Mouse (Mus musculus) hindbrain, embryonic 14.5 days (tissue): ENCODE data around the gene Lefty1. TPM values are rescaled to one million over a fixed set of nuclear protein-coding genes. Genes with fewer than 3 reads are reported as not detected.
A peak's percentile ranks its signal among the peaks of the same experiment; 100 is the strongest.

Experiments
- ATAC-seq: fragments of 200-750 bp; cut with Nextera tagmentation; 2 replicates; pipeline ENCODE4 v1.8.0; 2017; ENCODE audit warnings: moderate number of reproducible peaks, mild to moderate bottlenecking, moderate TSS enrichment, moderate library complexity; ENCODE audit not compliant: low FRiP score
- DNase-seq: peaks from one replicate; pipeline ENCODE4 v3.0.0-alpha.2; 2015; ENCODE audit warnings: low spot score
- H3K27ac ChIP-seq: fragments of 300-500 bp; sonication (generic); 2 replicates; pipeline ENCODE4 v1.5.1; 2014; ENCODE audit warnings: mild to moderate bottlenecking, moderate library complexity
- H3K27me3 ChIP-seq: fragments of 300-500 bp; sonication (generic); 2 replicates; pipeline ENCODE4 v1.6.1; 2014; ENCODE audit warnings: mild to moderate bottlenecking, low read length, mixed read lengths; ENCODE audit not compliant: control insufficient read depth, insufficient read depth
- H3K36me3 ChIP-seq: fragments of 300-500 bp; sonication (generic); replicated peaks from 2 replicates; pipeline ENCODE4 v1.6.1; 2014; ENCODE audit not compliant: control insufficient read depth, insufficient read depth
- H3K4me1 ChIP-seq: fragments of 300-500 bp; sonication (generic); replicated peaks from 2 replicates; pipeline ENCODE4 v1.6.1; 2014; ENCODE audit warnings: antibody characterized with exemption, low read length, mixed read lengths; ENCODE audit not compliant: control insufficient read depth, insufficient read depth
- H3K4me2 ChIP-seq: fragments of 300-500 bp; sonication (generic); replicated peaks from 2 replicates; pipeline ENCODE4 v1.6.1; 2014; ENCODE audit warnings: mild to moderate bottlenecking, moderate library complexity
- H3K4me3 ChIP-seq: fragments of 300-500 bp; sonication (generic); replicated peaks from 2 replicates; pipeline ENCODE4 v1.5.1; 2014; ENCODE audit warnings: mild to moderate bottlenecking, low read length
- H3K9ac ChIP-seq: fragments of 300-500 bp; sonication (generic); 2 replicates; pipeline ENCODE4 v1.6.1; 2014
- H3K9me3 ChIP-seq: fragments of 300-500 bp; sonication (generic); 2 replicates; pipeline ENCODE4 v1.6.1; 2016; ENCODE audit warnings: low read length; ENCODE audit not compliant: control insufficient read depth
- WGBS: fragments of 180-500 bp; shearing (Covaris S2); extraction: QIAGEN DNeasy Blood & Tissue Kit; methylation state at CpG from one replicate; pipeline ENCODE4 v1.1.7; 2014; 5-methylcytosine and 5-hydroxymethylcytosine counted together
- polyA plus RNA-seq: library from polyadenylated mRNA; unstranded; fragments of >200 nt; fragmentation: Nextera tagmentation; extraction: Ambion mirVana; gene quantifications from 2 replicates; pipeline ENCODE4 v1.2.1, GENCODE M21; 2014

The Lefty1 gene
- polyA plus RNA-seq, 1 experiment from 2014 or later = 0.41 TPM

DNA sequence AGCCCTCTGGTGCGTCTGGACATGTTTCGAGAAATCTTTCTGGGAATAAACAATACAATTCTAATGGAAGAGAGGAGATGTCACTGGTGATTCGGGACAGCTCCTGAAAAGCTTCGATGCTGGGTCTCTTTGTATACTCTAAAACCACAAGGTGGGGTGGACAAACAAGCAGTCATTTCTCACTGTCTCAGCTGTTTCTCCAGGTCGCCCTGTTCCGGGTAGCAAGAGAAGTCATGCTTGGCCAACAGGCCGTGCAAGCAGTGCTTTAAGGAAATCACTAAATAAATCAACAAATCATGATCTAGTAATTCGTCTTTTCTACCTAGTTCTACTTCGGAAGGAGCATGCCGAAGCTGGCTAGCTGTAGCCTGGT, 31.2 kb upstream of the Lefty1 start:
- Histone ChIP-seq H3K27me3 (no peaks in the 10 kb centered on the region), H3K27ac (no peak overlapping the region), H3K4me3 (peak overlapping the region; percentile 72), H3K4me2 (peak overlapping the region; percentile 85), H3K9ac (peak overlapping the region; percentile 79; the same call in 1 of the 2 replicates), H3K4me1 (peaks cover 15% of the 10 kb centered on the region), H3K9me3 (no peaks in the 10 kb centered on the region), H3K36me3 (peaks cover 26% of the 10 kb centered on the region)
- no peak for DNase-seq
- ATAC-seq = peak; percentile 3; the same call in 1 of the 2 replicates
- WGBS = 38% methylated on average over 10 of the region's 10 CpGs

DNA sequence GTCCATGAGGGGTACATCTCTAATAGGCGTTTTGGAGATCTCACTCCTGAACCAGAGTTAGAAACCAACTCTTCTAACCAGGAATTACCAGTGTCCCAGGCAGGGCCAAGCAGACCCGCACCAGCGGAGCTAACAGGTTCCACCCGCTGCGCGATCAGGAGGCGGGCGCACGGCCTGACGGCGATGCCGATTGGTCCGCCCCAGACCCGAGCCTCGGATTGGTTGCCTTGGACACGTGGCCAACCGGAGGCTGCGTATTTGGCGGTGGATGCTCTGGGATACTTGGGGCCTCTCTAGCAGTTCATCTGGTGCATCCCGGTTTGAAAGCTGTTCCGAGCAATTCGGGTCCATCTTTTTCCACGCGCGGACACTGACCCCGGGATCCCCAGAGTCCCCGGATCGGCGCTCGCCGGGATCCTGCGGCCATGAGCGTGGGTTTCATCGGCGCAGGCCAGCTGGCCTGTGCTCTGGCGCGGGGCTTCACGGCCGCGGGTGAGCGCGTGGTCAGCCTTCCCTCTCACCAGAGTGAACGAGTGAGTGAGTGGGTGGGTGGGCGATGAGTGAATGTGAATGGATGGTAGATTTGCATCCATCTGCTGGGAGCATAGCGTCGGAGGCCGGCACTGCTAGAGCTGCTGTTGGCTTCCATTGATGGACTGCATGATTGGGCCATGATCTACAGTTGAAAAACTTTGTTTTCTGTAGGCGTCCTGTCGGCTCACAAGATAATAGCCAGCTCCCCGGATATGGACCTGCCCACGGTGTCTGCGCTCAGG, 30.6 kb upstream of the Lefty1 start, which contains the start of gene Pycr2:
Pycr2 (plus strand) TSS at position 255 of the 776 bp plus-strand sequence.
- peak; percentile 96 for DNase-seq
- ATAC-seq = peak; percentile 98

GRCm38 (mm10) chr1:180904815-180905080, 30.1 kb upstream of the Lefty1 start:
- H3K4me1 ChIP-seq = peaks cover 15% of the 10 kb centered on the region
- no peak for ATAC-seq
- peak overlapping the region; percentile 79 for H3K9ac ChIP-seq
- no peaks in the 10 kb centered on the region for H3K9me3 ChIP-seq
- H3K36me3 ChIP-seq = peaks cover 31% of the 10 kb centered on the region
- H3K4me2 ChIP-seq = peak overlapping the region; percentile 85
- no peaks in the 10 kb centered on the region for H3K27me3 ChIP-seq
- no peak for DNase-seq
- H3K4me3 ChIP-seq = peak overlapping the region; percentile 72
- peak overlapping the region; percentile 82 for H3K27ac ChIP-seq
- WGBS = 3% methylated on average over 5 of the region's 5 CpGs

More for the DNA sequence above, 30.6 kb upstream of the Lefty1 start, which contains the start of gene Pycr2:
- H3K4me1 ChIP-seq = peaks cover 15% of the 10 kb centered on the region
- under 1% methylated on average over 52 of the region's 52 CpGs for WGBS
- H3K9me3 ChIP-seq = no peaks in the 10 kb centered on the region
- H3K4me2 ChIP-seq = peak within 1 kb of the TSS; percentile 85
- H3K4me3 ChIP-seq = peak within 1 kb of the TSS; percentile 72
- peak within 1 kb of the TSS; percentile 79 for H3K9ac ChIP-seq
- H3K27me3 ChIP-seq = no peaks in the 10 kb centered on the region
- peaks cover 31% of the 10 kb centered on the region for H3K36me3 ChIP-seq
- peak within 1 kb of the TSS; percentile 82 for H3K27ac ChIP-seq

DNA sequence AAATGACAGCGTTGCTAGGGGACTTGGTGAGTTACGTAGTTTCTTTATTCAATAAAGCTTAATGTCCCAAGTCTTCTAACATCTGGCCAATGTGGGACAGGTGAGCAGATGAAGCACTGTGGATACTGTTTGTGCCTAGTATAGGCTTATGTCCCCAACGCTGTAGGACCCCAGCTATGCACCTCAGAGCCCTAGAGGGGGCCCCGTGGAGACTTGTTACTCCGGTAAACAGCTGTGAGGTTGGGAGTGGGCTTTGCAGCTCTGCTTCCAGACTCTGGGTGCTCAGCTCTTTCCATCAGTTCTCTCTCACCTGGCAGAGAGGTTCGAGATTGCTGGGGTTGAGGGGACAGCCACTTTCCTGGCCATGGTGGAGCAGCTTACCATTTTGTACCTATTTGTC, 29.5 kb upstream of the Lefty1 start:
- no peak overlapping the region for H3K27ac ChIP-seq
- peak overlapping the region; percentile 85 for H3K4me2 ChIP-seq
- H3K4me3 ChIP-seq = peak overlapping the region; percentile 72
- no peaks in the 10 kb centered on the region for H3K9me3 ChIP-seq
- H3K4me1 ChIP-seq = peaks cover 15% of the 10 kb centered on the region
- peak overlapping the region; percentile 45; the same call in 1 of the 2 replicates for H3K9ac ChIP-seq
- H3K36me3 ChIP-seq = peaks cover 31% of the 10 kb centered on the region
- ATAC-seq (no peak), DNase-seq (no peak)
- no peaks in the 10 kb centered on the region for H3K27me3 ChIP-seq
- WGBS = 61% methylated on average over 6 of the region's 6 CpGs

DNA sequence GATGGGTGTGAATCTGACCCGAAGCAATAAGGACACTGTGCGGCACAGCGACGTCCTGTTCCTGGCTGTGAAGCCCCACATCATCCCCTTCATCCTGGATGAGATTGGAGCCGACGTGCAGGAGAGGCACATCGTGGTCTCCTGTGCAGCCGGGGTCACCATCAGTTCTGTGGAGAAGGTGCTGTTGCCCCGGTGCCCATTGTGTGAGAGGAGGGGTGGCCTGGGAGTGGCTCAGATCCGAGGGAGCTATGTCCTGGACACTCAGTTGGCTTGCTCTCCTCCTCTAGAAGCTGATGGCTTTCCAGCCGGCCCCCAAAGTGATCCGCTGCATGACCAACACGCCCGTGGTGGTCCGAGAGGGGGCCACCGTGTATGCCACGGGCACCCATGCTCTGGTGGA, 28.9 kb upstream of the Lefty1 start:
- H3K9me3 ChIP-seq = no peaks in the 10 kb centered on the region
- ATAC-seq (no peak), DNase-seq (no peak)
- H3K9ac ChIP-seq = 0 out of 2 replicates have a peak overlapping the region, but pooled peaks have one; percentile 45
- H3K4me2 ChIP-seq = peak overlapping the region; percentile 85; the same call in 1 of the 2 replicates
- 94% methylated on average over 17 of the region's 17 CpGs for WGBS
- H3K4me3 ChIP-seq = peak overlapping the region; percentile 72; the same call in 1 of the 2 replicates
- peaks cover 15% of the 10 kb centered on the region for H3K4me1 ChIP-seq
- no peaks in the 10 kb centered on the region for H3K27me3 ChIP-seq
- H3K27ac ChIP-seq = no peak overlapping the region
- H3K36me3 ChIP-seq = peaks cover 31% of the 10 kb centered on the region

DNA sequence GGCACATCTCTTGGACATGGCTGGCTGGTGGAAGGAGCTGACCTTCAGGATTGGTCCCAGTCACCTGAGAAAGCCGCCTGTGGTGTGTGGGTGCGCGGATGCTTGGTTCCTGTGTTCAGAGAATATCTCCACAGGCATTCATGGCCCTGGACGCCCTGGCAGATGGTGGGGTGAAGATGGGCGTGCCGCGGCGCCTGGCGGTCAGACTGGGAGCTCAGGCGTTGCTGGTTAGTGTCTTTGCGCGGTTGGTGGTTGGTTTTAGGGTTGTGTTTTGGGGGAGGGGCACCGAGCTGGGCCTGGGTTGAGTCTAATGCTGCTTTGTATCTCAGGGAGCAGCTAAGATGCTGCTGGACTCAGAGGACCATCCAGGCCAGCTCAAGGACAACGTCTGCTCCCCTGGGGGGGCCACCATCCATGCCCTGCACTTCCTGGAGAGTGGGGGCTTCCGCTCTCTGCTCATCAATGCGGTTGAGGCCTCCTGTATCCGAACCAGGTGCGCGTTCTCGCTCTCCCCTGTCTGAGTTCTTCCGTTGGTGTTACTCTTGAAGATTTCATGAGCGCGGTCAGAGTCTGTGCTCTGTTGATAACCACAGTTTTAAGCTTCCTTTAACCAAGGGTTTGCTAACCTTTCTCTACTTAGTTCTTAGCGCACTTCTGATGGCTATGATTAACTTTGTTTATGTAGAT, 28.2 kb upstream of the Lefty1 start:
- Histone ChIP-seq H3K36me3 (peaks cover 31% of the 10 kb centered on the region), H3K4me1 (peaks cover 15% of the 10 kb centered on the region), H3K4me3 (no peak overlapping the region), H3K9me3 (no peaks in the 10 kb centered on the region), H3K27me3 (no peaks in the 10 kb centered on the region), H3K4me2 (no peak overlapping the region), H3K27ac (no peak overlapping the region), H3K9ac (no peak overlapping the region)
- WGBS = 92% methylated on average over 24 of the region's 24 CpGs
- DNase-seq (no peak), ATAC-seq (no peak)

DNA sequence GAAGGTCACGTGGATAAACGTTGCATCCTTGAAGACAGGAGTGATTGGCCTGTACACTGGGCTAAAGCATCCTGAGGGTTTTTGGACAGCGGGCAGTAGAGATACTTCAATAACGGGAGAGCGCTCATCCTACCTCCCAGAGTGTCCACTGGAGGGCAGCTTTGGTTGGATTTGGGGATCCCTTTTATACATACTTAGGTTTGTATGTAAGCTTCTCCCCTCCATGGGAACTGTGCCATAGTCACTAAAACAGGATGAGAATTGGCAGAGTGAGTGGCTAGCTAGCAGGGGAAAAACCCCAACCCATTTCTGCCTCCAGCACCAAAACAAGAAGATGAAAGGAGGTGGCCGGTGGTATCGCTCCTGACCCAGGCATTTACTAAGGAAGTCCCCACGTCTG, 23.7 kb upstream of the Lefty1 start:
- Histone ChIP-seq H3K27ac (no peak overlapping the region), H3K4me2 (no peak overlapping the region), H3K36me3 (peaks cover 28% of the 10 kb centered on the region), H3K9me3 (no peaks in the 10 kb centered on the region), H3K27me3 (no peaks in the 10 kb centered on the region), H3K4me1 (no peaks in the 10 kb centered on the region), H3K4me3 (no peak overlapping the region), H3K9ac (no peak overlapping the region)
- DNase-seq (no peak), ATAC-seq (no peak)
- 50% methylated on average over 8 of the region's 8 CpGs for WGBS

GRCm38 (mm10) chr1:180911653-180912287, 23.1 kb upstream of the Lefty1 start:
- H3K4me2 ChIP-seq = no peak overlapping the region

DNA sequence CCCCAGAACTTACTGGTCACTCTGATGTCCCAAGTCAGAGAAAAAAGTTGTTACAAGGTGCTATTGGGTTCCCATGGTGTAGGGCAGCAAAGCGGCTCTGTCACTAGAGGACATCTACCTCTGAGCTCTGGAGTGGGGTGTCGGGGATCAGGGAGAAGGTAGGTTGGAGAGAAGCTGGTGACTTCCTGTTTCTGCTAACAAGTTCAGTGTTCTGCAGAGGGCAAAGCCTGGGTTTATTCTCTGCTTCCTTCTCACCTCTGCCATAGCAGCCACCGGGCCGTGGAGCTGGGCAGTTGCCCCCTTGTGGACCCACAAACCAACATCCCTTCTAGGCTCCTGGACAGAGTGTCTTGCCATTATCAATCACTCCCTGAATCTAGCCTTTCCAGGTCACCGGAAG, 22.0 kb upstream of the Lefty1 start:
- no peaks in the 10 kb centered on the region for H3K4me1 ChIP-seq
- H3K27me3 ChIP-seq = no peaks in the 10 kb centered on the region
- ATAC-seq (no peak), DNase-seq (no peak)
- H3K4me3 ChIP-seq = no peak overlapping the region
- whole genome bisulfite sequencing = 82% methylated on average over 5 of the region's 5 CpGs
- H3K9me3 ChIP-seq = no peaks in the 10 kb centered on the region
- H3K9ac ChIP-seq = no peak overlapping the region
- no peak overlapping the region for H3K4me2 ChIP-seq
- H3K27ac ChIP-seq = no peak overlapping the region
- peaks cover 12% of the 10 kb centered on the region for H3K36me3 ChIP-seq

More at GRCm38 (mm10) chr1:180911653-180912287, 23.1 kb upstream of the Lefty1 start:
- Histone ChIP-seq H3K9ac (no peak overlapping the region), H3K9me3 (no peaks in the 10 kb centered on the region), H3K27ac (no peak overlapping the region), H3K4me3 (no peak overlapping the region), H3K27me3 (no peaks in the 10 kb centered on the region), H3K4me1 (no peaks in the 10 kb centered on the region), H3K36me3 (peaks cover 21% of the 10 kb centered on the region)
- no peak for ATAC-seq
- DNase-seq = no peak
- 65% methylated on average over 20 of the region's 20 CpGs for WGBS
